In genomic region chr9:101995423-101996156, GRCm38 (mm10) we compare ENCODE assay signal across 16 mouse cellular contexts.
DNase-seq lines count a peak whose midpoint lies in the region; ATAC-seq and TF ChIP-seq lines count a peak whose summit lies in the region.
"Had no signal": no experiment of that assay in that cellular context is flagged by ENCODE, and none has a peak within 500 bp of the region (broad histone marks: within the 10 kb centered on the region; RNA-seq: fewer than 3 reads in every experiment).

No protein-coding gene starts in this region.

- peaks cover 17% of the 10 kb centered on the region; the same call in 1 of the 2 replicates for H3K36me3 ChIP-seq in hindbrain, embryonic 13.5 days
- H3K36me3 ChIP-seq in hindbrain, embryonic 14.5 days (replicated peaks; ENCODE audit: control insufficient read depth, insufficient read depth), result peaks cover 18% of the 10 kb centered on the region
- no peaks in the 10 kb centered on the region for H3K36me3 ChIP-seq in liver, embryonic 14.5 days (replicated peaks; ENCODE audit: control insufficient read depth, insufficient read depth, low read depth)
- H3K36me3 ChIP-seq in midbrain, embryonic 15.5 days (replicated peaks), result peaks cover 13% of the 10 kb centered on the region; the same call in 1 of the 2 replicates
- H3K36me3 ChIP-seq: G1E; limb, embryonic 15.5 days had no signal

- H3K4me3 ChIP-seq in hindbrain, embryonic 13.5 days, result no peak overlapping the region
- H3K4me3 ChIP-seq in hindbrain, embryonic 14.5 days (replicated peaks; ENCODE audit: low read length), result no peak overlapping the region
- H3K4me3 ChIP-seq in liver, embryonic 14.5 days (ENCODE audit: insufficient read depth in 1 of 2, low read depth in 2 of 2, low read length in 2 of 2), result peak overlapping the region; percentile 35 to 41; a peak in 3 of 4 replicates
- no peak overlapping the region for H3K4me3 ChIP-seq in midbrain, embryonic 15.5 days
- H3K4me3 ChIP-seq: limb, embryonic 15.5 days had no signal

- DNase-seq in hindbrain, embryonic 14.5 days (ENCODE audit: low spot score), result no peak
- DNase-seq in c-Kit-positive CD71-positive TER-119-negative erythroid progenitor cells, embryonic 14.5 days (ENCODE audit: low read depth), result peak; percentile 72
- DNase-seq in liver, embryonic 14.5 days (ENCODE audit: low read depth in 3 of 3, low spot score in 3 of 3), result peak; percentile 72 to 81 (median 79)
- DNase-seq in adrenal gland, postnatal 4 days (ENCODE audit: low spot score in 2 of 2), result no peak
- no peak for DNase-seq in retina, postnatal 1 day
- no peak for DNase-seq in thymus, postnatal 25 days
- DNase-seq: B cell, adult 2 months; heart, postnatal 4 days; kidney, postnatal 36 days; right cerebral cortex, postnatal 25 days; thymus, adult 18-20 months had no signal

- peak; percentile 96 for TF ChIP-seq EP300 in liver, embryonic 14.5 days (IDR thresholded peaks at IDR 0.05; ENCODE audit: low read depth)

- no peaks in the 10 kb centered on the region for H3K27me3 ChIP-seq in hindbrain, embryonic 13.5 days
- no peaks in the 10 kb centered on the region for H3K27me3 ChIP-seq in hindbrain, embryonic 14.5 days (ENCODE audit: control insufficient read depth, insufficient read depth, low read length)
- H3K27me3 ChIP-seq in liver, embryonic 14.5 days (ENCODE audit: control insufficient read depth, insufficient read depth, low read length), result no peaks in the 10 kb centered on the region
- no peaks in the 10 kb centered on the region for H3K27me3 ChIP-seq in midbrain, embryonic 15.5 days (replicated peaks)
- H3K27me3 ChIP-seq: limb, embryonic 15.5 days had no signal

- H3K9me3 ChIP-seq in hindbrain, embryonic 13.5 days, result no peaks in the 10 kb centered on the region
- H3K9me3 ChIP-seq in hindbrain, embryonic 14.5 days (ENCODE audit: control insufficient read depth, low read length), result no peaks in the 10 kb centered on the region
- H3K9me3 ChIP-seq in liver, embryonic 14.5 days (ENCODE audit: control insufficient read depth, low read length), result no peaks in the 10 kb centered on the region
- H3K9me3 ChIP-seq in midbrain, embryonic 15.5 days, result no peaks in the 10 kb centered on the region
- H3K9me3 ChIP-seq: limb, embryonic 15.5 days had no signal

- no peak overlapping the region for H3K27ac ChIP-seq in hindbrain, embryonic 13.5 days
- no peak overlapping the region for H3K27ac ChIP-seq in hindbrain, embryonic 14.5 days
- H3K27ac ChIP-seq in liver, embryonic 14.5 days, result peak overlapping the region; percentile 92
- H3K27ac ChIP-seq in midbrain, embryonic 15.5 days, result peak overlapping the region; percentile 59
- H3K27ac ChIP-seq: limb, embryonic 15.5 days; macrophage had no signal

- no peak for ATAC-seq in hindbrain, embryonic 13.5 days (ENCODE audit: low FRiP score)
- no peak for ATAC-seq in hindbrain, embryonic 14.5 days (ENCODE audit: low FRiP score)
- ATAC-seq in liver, embryonic 14.5 days (ENCODE audit: insufficient read depth), result peak; percentile 95
- ATAC-seq in midbrain, embryonic 15.5 days (replicated peaks), result 0 out of 2 replicates have a peak, but pooled peaks have one; percentile 20

- no peak overlapping the region for H3K4me2 ChIP-seq in hindbrain, embryonic 13.5 days
- H3K4me2 ChIP-seq in hindbrain, embryonic 14.5 days (replicated peaks), result no peak overlapping the region
- peak overlapping the region; percentile 71 for H3K4me2 ChIP-seq in liver, embryonic 14.5 days (ENCODE audit: low read depth)
- H3K4me2 ChIP-seq in midbrain, embryonic 15.5 days, result no peak overlapping the region
- H3K4me2 ChIP-seq: limb, embryonic 15.5 days had no signal

- H3K9ac ChIP-seq in hindbrain, embryonic 13.5 days, result peak overlapping the region; percentile 29; the same call in 1 of the 2 replicates
- no peak overlapping the region for H3K9ac ChIP-seq in hindbrain, embryonic 14.5 days
- peak overlapping the region; percentile 47 for H3K9ac ChIP-seq in liver, embryonic 14.5 days (replicated peaks)
- H3K9ac ChIP-seq in midbrain, embryonic 15.5 days, result no peak overlapping the region
- H3K9ac ChIP-seq: limb, embryonic 15.5 days had no signal

- peak; percentile 29; the same call in 1 of the 2 replicates for TF ChIP-seq CTCF in liver, embryonic 14.5 days (IDR thresholded peaks at IDR 0.05; ENCODE audit: low read depth)

- 76% methylated on average over 10 of the region's 10 CpGs for WGBS in hindbrain, embryonic 13.5 days
- 76% methylated on average over 10 of the region's 10 CpGs for WGBS in hindbrain, embryonic 14.5 days
- WGBS in liver, embryonic 14.5 days (ENCODE audit: insufficient replicate concordance), result 3% methylated on average over 10 of the region's 10 CpGs
- whole genome bisulfite sequencing in midbrain, embryonic 15.5 days, result 69% methylated on average over 10 of the region's 10 CpGs

- H3K4me1 ChIP-seq in hindbrain, embryonic 13.5 days (replicated peaks), result peaks cover 18% of the 10 kb centered on the region
- no peaks in the 10 kb centered on the region for H3K4me1 ChIP-seq in hindbrain, embryonic 14.5 days (replicated peaks; ENCODE audit: control insufficient read depth, insufficient read depth, low read length)
- H3K4me1 ChIP-seq in liver, embryonic 14.5 days (replicated peaks; ENCODE audit: control insufficient read depth in 2 of 2, insufficient read depth in 2 of 2, low read length in 1 of 2), result peaks cover 53 to 64% of the 10 kb centered on the region in 2 experiments
- peaks cover 18% of the 10 kb centered on the region for H3K4me1 ChIP-seq in midbrain, embryonic 15.5 days
- H3K4me1 ChIP-seq: limb, embryonic 15.5 days had no signal

Comparison
In these comparisons a context has a peak if more than half of its experiments do, and no peak if none do; other contexts are left out.
1. H3K9ac ChIP-seq: peak in hindbrain, embryonic 13.5 days (single experiment) and liver, embryonic 14.5 days (single experiment); none in hindbrain, embryonic 14.5 days (single experiment) and midbrain, embryonic 15.5 days (single experiment).
2. ATAC-seq: peak in liver, embryonic 14.5 days (single experiment) and midbrain, embryonic 15.5 days (single experiment); none in hindbrain, embryonic 13.5 days (single experiment) and hindbrain, embryonic 14.5 days (single experiment).
3. H3K27ac ChIP-seq: peak in liver, embryonic 14.5 days (single experiment) and midbrain, embryonic 15.5 days (single experiment); none in hindbrain, embryonic 13.5 days (single experiment) and hindbrain, embryonic 14.5 days (single experiment).
4. H3K4me3 ChIP-seq: peak in liver, embryonic 14.5 days (2 of 2); none in hindbrain, embryonic 13.5 days (single experiment), hindbrain, embryonic 14.5 days (single experiment) and midbrain, embryonic 15.5 days (single experiment).
5. DNase-seq: peak in c-Kit-positive CD71-positive TER-119-negative erythroid progenitor cells, embryonic 14.5 days (single experiment) and liver, embryonic 14.5 days (3 of 3); none in hindbrain, embryonic 14.5 days (single experiment), adrenal gland, postnatal 4 days (0 of 2), retina, postnatal 1 day (single experiment) and thymus, postnatal 25 days (single experiment).